Mouse (Mus musculus) erythroblast, embryonic 14.5 days (primary cell): ENCODE measurements around the gene Dagla.

ENCODE experiments used
- GATA1 ChIP-seq: IDR thresholded peaks from 2 replicates; pipeline ENCODE4 v1.6.1; 2012; ENCODE audit warnings: low read length, inconsistent platforms, mixed read lengths
- TAL1 ChIP-seq: IDR thresholded peaks from 3 replicates; pipeline ENCODE4 v1.6.1; 2012; ENCODE audit warnings: low read length, inconsistent platforms, mixed read lengths

DNA sequence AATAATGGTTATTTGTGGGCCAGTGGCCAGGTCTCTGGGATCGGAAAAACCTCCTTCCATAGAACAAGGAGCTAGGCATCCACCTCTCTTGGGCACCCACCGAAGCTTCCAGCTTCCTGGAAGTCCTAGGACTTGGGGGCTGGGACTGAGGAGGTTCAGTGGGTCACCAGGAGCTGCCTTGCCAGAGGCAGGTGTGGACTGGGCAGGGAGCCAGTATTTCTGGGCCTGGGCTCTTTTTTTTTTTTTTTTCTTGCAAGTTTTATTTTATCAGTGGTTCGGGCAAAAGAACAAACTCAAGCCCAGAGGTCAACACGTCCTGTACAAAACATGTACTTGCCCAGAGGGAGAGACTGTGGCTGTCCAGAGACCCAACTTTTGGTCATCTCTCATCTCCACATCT, 78.9 kb downstream of the Dagla start:
- TF ChIP-seq GATA1 (no peak), TAL1 (no peak)
